Mouse (Mus musculus) fibroblast of lung, adult 2 months (primary cell): ENCODE results near the gene Ttc28.
A peak's percentile ranks its signal among the peaks of the same experiment; 100 is the strongest.

ENCODE experiments used
- DNase-seq: peaks from one replicate; pipeline ENCODE4 v3.0.0-alpha.2; 2011; ENCODE audit warnings: low read depth

Gene Ttc28

GRCm38 (mm10) chr5:111008431-111008830, 128.8 kb downstream of the Ttc28 start:
- DNase-seq: no peak

GRCm38 (mm10) chr5:111011271-111011670, 131.7 kb downstream of the Ttc28 start:
- DNase-seq: no peak

GRCm38 (mm10) chr5:111012064-111012463, 132.5 kb downstream of the Ttc28 start:
- no peak for DNase-seq

GRCm38 (mm10) chr5:111012587-111012986, 133.0 kb downstream of the Ttc28 start:
- DNase-seq: no peak

- no peak for DNase-seq
Measured at GRCm38 (mm10) chr5:111014960-111015359, 135.4 kb downstream of the Ttc28 start.

DNA sequence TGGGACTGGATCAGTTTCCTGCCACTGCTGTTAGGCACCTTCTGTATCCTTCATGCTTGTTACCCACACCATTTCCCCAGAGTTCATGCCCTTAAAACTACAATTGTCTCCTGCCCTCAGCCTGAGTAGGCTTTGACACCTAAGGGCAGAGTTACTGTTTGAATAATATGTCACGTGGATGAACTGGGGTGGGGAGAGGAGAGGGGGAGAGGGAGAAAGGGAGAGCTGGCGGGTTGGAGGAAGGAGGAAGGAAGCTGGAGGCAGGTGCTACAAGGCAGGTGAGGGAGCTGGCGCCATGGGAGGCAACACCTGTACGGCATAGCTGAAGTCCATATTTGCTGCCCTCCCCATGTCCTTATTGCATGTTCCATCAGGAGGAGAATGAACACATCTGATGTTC, 137.7 kb downstream of the Ttc28 start:
- no peak for DNase-seq

DNA sequence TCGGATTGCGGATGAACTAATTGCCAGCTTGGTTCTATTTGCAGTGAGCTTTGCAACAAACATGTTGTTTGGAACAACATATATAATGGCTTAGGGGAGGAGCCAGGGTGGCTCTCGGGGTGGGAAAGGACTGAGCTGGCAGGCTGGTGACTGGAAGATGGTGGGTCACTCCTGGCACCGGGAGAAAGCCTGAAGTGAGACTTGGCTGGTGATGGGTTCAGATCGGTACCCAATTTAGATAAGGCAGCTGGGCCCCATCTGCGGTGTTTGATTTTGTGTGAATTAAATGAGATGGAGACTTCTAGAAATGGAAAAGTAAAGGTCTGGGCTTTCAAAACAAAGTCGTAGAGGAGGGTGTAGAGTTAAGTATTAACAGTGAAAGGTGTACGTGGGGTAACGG, 142.7 kb downstream of the Ttc28 start:
- no peak for DNase-seq

GRCm38 (mm10) chr5:111022940-111023339, 143.3 kb downstream of the Ttc28 start:
- DNase-seq: no peak

DNA sequence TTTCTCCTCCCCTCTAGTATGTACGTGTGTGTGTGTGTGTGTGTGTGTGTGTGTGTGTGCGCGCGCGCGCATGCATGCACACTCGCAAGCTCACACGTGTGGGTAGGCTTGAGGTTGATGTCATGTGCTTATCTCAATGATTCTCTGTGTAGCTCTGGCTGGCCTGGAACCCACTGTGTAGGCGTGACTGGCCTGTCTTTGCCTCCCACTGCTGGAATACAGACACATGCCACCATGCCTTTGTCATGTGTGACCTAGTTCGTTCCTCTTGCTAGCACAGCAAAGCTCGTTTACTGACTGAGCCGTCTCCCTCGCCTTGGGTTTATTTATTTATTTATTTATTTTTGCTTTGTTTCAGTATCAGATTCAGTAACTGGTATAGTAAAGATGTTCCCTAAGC, 145.0 kb downstream of the Ttc28 start:
- DNase-seq: no peak

DNA sequence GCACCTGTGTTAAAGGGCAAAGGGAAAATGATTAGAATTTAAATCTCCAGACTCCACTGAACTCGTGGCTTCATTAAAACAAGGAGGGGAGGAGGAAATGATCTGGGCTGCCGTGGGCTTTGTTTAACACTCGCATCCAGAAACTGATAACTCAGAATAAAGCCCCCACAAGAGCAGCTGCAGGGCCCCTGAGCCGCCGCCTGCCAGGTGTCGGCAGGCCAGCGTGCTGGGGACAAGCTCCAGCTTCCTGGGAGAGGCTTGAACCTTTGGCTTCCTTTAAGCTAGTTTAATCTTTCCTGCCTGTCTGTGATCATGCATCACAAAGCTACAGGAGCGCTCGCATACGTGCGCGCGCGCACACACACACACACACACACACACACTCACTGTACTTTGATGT, 145.9 kb downstream of the Ttc28 start:
- DNase-seq: no peak

- no peak for DNase-seq
Measured at GRCm38 (mm10) chr5:111026209-111026608, 146.6 kb downstream of the Ttc28 start.

- no peak for DNase-seq
Measured at GRCm38 (mm10) chr5:111028340-111028739, 148.7 kb downstream of the Ttc28 start.

- no peak for DNase-seq
Measured at GRCm38 (mm10) chr5:111028952-111029351, 149.3 kb downstream of the Ttc28 start.

GRCm38 (mm10) chr5:111032687-111033295, 153.2 kb downstream of the Ttc28 start:
- DNase-seq: peak; percentile 67

DNA sequence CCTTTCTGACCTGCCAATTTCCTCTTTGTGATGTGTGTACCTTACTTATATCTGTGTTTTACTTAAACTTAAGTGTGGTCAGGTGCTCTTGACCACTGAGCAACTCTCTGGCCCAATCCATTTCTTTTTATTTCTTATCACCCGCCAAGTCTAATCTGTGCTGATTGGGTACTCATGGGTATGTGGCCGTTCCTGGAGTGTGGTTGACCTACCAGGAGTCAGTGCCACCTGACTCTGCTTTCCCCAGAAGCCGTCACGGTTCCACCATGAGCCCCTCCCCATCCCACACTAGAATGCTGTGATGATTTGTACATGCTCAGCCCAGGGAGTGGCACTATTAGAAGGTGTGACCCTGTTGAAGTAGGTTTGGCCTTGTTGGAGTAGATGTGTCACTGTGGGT, 153.9 kb downstream of the Ttc28 start:
- no peak for DNase-seq

GRCm38 (mm10) chr5:111037123-111037748, 157.6 kb downstream of the Ttc28 start:
- no peak for DNase-seq

DNA sequence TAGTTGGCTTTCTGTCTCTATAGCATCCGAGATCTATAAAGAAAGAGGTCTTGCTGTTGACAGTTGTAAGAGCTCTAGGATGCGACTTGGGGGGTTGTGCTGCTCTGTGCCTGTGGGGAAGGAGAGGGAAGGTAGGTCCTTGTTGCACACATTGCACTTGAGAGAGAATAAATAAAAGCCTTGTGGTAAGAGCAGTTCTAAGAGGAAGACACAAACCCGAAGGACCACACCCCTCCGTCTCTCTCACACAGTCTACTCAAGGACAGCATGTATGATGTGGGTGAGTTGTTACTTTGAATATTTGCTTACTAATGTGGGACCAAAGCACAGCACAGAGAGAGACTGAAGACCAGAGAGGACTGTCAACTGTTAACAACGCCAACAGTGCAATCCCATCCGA, 160.2 kb downstream of the Ttc28 start:
- no peak for DNase-seq

DNA sequence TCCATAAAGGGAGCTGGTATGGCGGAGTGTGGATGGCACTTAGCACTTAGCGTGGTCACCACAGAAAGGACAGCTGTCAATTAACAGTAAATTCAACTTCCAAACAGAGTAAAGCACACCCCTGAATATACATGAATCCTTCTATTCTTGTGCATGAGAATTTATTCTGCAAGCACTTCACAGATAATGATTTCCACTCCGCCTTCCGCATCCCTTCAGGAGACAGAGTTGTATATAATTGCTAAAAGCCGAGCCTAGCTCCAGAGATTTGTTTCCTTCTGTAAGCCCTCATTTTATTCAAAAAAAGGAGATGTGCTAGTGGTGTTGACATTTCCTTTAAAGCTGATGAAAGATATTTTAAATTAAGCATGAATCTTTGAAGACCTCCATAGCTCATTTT, 162.3 kb downstream of the Ttc28 start:
- DNase-seq: no peak

DNA sequence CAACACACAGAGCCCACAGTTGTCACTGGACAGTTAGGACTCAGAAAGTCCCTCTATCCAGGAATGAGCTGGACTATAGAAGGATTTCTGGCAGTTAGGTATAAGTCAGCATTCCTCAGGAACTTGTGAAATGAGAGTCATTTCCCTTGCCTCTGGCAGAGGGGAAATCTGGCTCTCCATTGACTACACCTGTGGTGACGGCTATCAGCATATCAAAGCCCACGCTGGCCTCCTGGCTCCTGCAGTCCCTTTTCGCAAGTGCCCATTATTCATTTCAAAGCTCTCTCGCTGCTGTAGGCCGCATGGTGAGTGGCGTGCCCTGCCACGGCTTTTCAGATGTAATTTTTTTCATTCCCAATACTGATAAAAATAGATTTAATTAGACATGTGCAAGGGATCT, 164.6 kb downstream of the Ttc28 start:
- no peak for DNase-seq

GRCm38 (mm10) chr5:111046359-111046758, 166.8 kb downstream of the Ttc28 start:
- no peak for DNase-seq

- no peak for DNase-seq
Measured at GRCm38 (mm10) chr5:111046841-111047476, 167.4 kb downstream of the Ttc28 start.

DNA sequence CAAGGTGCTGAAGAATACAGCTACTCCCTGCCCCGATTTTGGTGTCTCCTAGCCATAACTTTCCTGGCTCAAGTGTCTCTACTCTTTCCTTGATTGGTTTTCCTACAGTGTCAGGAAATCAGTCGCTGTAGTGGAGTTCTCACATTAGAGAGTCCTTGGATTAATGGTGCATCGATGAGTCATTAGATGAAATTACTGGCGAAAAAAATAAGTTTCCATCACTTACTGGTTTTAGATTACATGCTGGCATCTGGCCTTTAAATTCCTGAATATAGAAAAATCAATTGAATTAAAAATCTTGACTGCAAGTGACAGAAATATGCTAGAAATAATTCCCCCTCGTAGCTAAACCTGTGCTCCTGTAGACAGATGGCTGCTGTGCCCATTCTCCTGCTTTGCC, 168.4 kb downstream of the Ttc28 start:
- DNase-seq: peak; percentile 33

DNA sequence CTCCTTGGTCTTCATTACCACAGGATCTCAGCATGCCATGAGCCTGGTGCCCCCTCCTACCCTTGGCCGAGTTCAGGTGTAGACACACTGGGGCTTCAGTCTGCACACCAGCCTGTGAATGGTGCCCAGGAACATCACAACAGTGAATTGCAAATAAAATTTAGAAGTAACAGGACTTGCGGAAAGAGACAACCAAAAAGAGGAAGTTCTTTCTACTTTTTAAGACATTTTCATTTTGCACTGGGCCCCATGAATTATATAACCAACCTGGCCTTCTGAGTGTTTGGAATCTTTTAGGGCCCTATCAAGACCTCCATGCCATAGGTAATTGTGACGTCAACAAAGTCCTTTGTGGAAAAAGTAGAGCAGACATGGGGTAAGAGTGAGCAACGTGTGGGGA, 170.0 kb downstream of the Ttc28 start:
- DNase-seq: no peak

- DNase-seq: peak; percentile 33
Measured at GRCm38 (mm10) chr5:111050135-111050534, 170.5 kb downstream of the Ttc28 start.
